Mouse (Mus musculus) heart, adult 18-20 months (tissue): Measurements from ENCODE around the gene Gm13278. TPM values are rescaled to one million over a fixed set of nuclear protein-coding genes. Genes with fewer than 3 reads are reported as not detected.
A peak's percentile ranks its signal among the peaks of the same experiment; 100 is the strongest.
"Not testable (repeated sequence)": the region's sequence is repeated elsewhere in the genome, so short reads cannot be mapped to it uniquely, and the experiment has no call there.

Experiments
- DNase-seq, 2 experiments: peaks; one replicate each; pipeline ENCODE4 v3.0.0; 2021 to 2022; ENCODE audit warnings: mixed read lengths in 1 of 2
- long read RNA-seq, 2 experiments: library from polyadenylated mRNA; stranded (forward); transcript quantifications; one replicate each; pipeline ENCODE4 v2.0.0; 2021
- total RNA-seq, 2 experiments: library from RNA; stranded (reverse); gene quantifications; 2 replicates each; pipeline ENCODE4 v1.2.3; 2021

Gm13278 gene
- not detected for total RNA-seq
- long read RNA-seq, experiment 1 = 0 reads
- long read RNA-seq, experiment 2 = 0 reads

GRCm38 (mm10) chr4:88791250-88791649, at the start of gene Gm13278:
TSS of gene Gm13278 (plus strand) at chr4:88791550.
- DNase-seq = not testable (repeated sequence)

GRCm38 (mm10) chr4:88742771-88743371, 48.5 kb upstream of the Gm13278 start:
- DNase-seq = no peak

GRCm38 (mm10) chr4:88744207-88744606, 47.1 kb upstream of the Gm13278 start:
- no peak for DNase-seq

GRCm38 (mm10) chr4:88749926-88750325, 41.4 kb upstream of the Gm13278 start:
- no peak for DNase-seq

GRCm38 (mm10) chr4:88754818-88755340, 36.5 kb upstream of the Gm13278 start, which contains the start of gene Gm13271:
TSS of gene Gm13271 (plus strand) at chr4:88754868.
- DNase-seq = peak; percentile 62 to 84

GRCm38 (mm10) chr4:88756581-88757513, 34.5 kb upstream of the Gm13278 start:
- DNase-seq = peak; percentile 20 to 66

- peak; percentile 91 to 93 for DNase-seq
These were observed 33.7 kb upstream of the Gm13278 start for GRCm38 (mm10) chr4:88757628-88758031.

- not testable (repeated sequence) for DNase-seq
These were observed 32.6 kb upstream of the Gm13278 start for GRCm38 (mm10) chr4:88758751-88759150.

- peak; percentile 59 to 66 for DNase-seq
These were observed 31.6 kb upstream of the Gm13278 start, which contains the start of gene Gm13283 for GRCm38 (mm10) chr4:88759610-88760268. TSS of gene Gm13283 (plus strand) at chr4:88760119.

GRCm38 (mm10) chr4:88760431-88760830, 30.9 kb upstream of the Gm13278 start:
- peak; percentile 79 to 91 for DNase-seq

GRCm38 (mm10) chr4:88761776-88762175, 29.6 kb upstream of the Gm13278 start:
- DNase-seq = peak; percentile 67 to 77

GRCm38 (mm10) chr4:88762341-88762740, 29.0 kb upstream of the Gm13278 start:
- peak; percentile 20 to 25 for DNase-seq

GRCm38 (mm10) chr4:88763384-88764018, 27.8 kb upstream of the Gm13278 start:
- peak; percentile 69 to 84 for DNase-seq

GRCm38 (mm10) chr4:88773534-88773933, 17.8 kb upstream of the Gm13278 start, which contains the start of gene Gm13290:
TSS of gene Gm13290 (plus strand) at chr4:88773834.
- DNase-seq = not testable (repeated sequence)

GRCm38 (mm10) chr4:88776622-88777021, 14.7 kb upstream of the Gm13278 start, which contains the start of gene Gm13289:
TSS of gene Gm13289 (plus strand) at chr4:88776922.
- DNase-seq = not testable (repeated sequence)

GRCm38 (mm10) chr4:88779550-88779949, 11.8 kb upstream of the Gm13278 start, which contains the start of gene Gm13272:
TSS of gene Gm13272 (plus strand) at chr4:88779850.
- not testable (repeated sequence) for DNase-seq

GRCm38 (mm10) chr4:88780320-88780719, 11.0 kb upstream of the Gm13278 start:
- DNase-seq = peak in 1 of 2 experiments; percentile 7

GRCm38 (mm10) chr4:88781831-88782230, 9.5 kb upstream of the Gm13278 start, which contains the start of gene Ifnz:
TSS of gene Ifnz (plus strand) at chr4:88782131.
- not testable (repeated sequence) for DNase-seq

GRCm38 (mm10) chr4:88782335-88782734, 9.0 kb upstream of the Gm13278 start:
- DNase-seq = peak; percentile 7 to 47

GRCm38 (mm10) chr4:88785409-88785808, 5.9 kb upstream of the Gm13278 start, which contains the start of gene Gm13276:
TSS of gene Gm13276 (plus strand) at chr4:88785709.
- DNase-seq = not testable (repeated sequence)

- peak; percentile 66 to 83 for DNase-seq
These were observed 2.9 kb upstream of the Gm13278 start, which contains the start of gene Gm13277 for GRCm38 (mm10) chr4:88788402-88788801. TSS of gene Gm13277 (plus strand) at chr4:88788632.
